Mouse (Mus musculus): ENCODE results near the gene Nup98. TPM values are rescaled to one million over a fixed set of nuclear protein-coding genes. Genes with fewer than 3 reads are reported as not detected.

Gene Nup98
- total RNA-seq, 2 experiments from 2014 or later, result 41.6 to 45.3 TPM

DNA sequence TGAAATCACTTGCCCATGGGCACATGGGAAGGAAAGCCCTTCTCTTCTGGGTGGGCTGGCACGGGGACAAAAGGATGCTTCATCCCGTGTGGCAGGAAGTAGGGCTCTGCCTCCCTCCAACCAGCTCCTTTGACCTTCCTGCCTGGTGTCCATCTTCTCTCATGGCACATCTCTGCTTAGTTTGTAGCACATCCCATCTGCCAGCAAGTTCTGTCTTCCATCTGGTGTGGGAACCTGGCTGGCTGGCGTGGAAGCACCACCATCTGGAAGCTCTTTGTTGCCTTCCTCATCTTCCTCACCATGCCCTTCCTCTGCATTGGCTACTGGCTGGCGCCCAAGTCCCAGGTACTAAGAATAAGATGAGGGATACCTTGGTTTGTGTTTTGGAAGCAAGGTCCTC is 122.6 kb downstream of the Nup98 start:
- no peak overlapping the region for H3K27ac ChIP-seq
- H3K4me3 ChIP-seq, result no peak overlapping the region
- intact Hi-C loops (cut with DNase I), result no loop called here
- peak in 1 of 2 experiments; percentile 24 for DNase-seq (ENCODE audit: extremely low spot score in 1 of 2, low spot score in 2 of 2)
- TF ChIP-seq CTCF (IDR thresholded peaks at IDR 0.05), result no peak

DNA sequence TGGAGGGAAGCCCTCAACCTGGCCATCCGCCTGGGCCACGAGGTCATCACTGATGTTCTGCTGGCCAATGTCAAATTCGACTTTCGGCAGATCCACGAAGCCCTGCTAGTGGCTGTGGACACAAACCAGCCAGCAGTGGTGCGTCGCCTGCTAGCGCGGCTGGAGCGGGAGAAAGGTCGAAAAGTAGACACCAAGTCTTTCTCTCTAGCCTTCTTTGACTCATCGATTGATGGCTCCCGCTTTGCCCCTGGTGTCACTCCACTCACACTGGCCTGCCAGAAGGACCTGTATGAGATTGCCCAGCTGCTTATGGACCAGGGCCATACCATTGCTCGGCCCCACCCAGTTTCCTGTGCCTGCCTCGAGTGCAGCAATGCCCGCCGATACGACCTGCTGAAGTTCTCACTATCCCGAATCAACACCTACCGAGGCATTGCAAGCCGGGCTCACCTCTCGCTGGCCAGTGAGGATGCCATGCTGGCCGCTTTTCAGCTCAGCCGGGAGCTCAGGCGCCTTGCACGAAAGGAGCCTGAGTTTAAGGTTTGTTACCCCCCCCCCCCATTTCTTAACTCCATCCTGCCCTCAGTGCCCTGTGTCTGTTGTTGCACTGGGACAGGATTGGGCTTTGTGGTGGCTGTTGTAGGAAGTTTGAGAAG is 125.8 kb downstream of the Nup98 start:
- TF ChIP-seq CTCF (IDR thresholded peaks at IDR 0.05), result no peak
- Histone ChIP-seq H3K4me3 (no peak overlapping the region), H3K27ac (no peak overlapping the region)
- DNase-seq (ENCODE audit: extremely low spot score in 1 of 2, low spot score in 2 of 2), result no peak
- intact Hi-C loops (cut with DNase I), result no loop called here

DNA sequence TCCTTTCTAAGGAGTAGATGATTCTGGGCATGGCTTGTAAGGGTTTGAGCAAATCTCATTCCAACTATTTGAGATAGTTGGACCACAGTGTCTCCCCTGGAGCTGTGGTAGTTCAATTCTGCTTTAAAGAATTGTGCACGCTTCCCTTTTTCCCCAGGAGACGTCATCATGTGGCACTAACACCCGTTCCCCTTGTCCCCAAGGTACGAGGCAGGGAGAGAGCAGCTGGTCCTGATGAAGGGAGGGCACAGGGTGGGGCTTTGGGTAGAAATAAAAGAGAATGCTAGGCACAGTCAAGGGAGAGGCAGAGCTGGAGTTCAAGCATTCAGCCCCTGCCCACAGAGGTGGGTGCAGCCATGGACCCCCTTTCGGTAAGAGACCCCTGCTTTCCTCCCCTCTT is 127.2 kb downstream of the Nup98 start, which contains the start of gene Trpc2:
Trpc2 (plus strand) TSS at position 301 of the 400 bp plus-strand sequence.
- Histone ChIP-seq H3K27ac (no peak within 1 kb of the TSS), H3K4me3 (no peak within 1 kb of the TSS)
- intact Hi-C loops (cut with DNase I), result no loop called here
- no peak for DNase-seq (ENCODE audit: extremely low spot score in 1 of 2, low spot score in 2 of 2)
- no peak for TF ChIP-seq CTCF (IDR thresholded peaks at IDR 0.05)

DNA sequence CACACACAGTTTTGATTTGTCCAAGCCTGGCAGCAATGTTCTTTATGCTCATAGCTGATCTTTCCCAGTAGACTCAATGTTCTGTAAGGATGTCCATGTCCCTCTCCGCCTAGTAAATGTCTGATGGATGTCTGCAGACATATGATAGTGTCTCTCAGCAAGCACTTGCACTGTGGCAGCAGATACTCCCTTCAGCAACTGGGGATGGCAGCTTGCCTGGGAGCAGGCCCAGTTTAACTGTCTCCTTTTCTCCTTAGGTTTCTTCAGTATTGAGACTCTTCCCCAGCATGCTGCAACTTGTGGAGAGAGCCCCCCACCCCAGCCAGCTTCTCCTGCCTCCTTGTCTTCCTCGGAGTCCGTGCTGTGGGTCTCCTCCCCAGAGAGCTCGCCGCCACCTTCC is 128.2 kb downstream of the Nup98 start:
- no peak for TF ChIP-seq CTCF (IDR thresholded peaks at IDR 0.05)
- Histone ChIP-seq H3K27ac (no peak overlapping the region), H3K4me3 (no peak overlapping the region)
- intact Hi-C loops (cut with DNase I), result no loop called here
- no peak for DNase-seq (ENCODE audit: extremely low spot score in 1 of 2, low spot score in 2 of 2)

DNA sequence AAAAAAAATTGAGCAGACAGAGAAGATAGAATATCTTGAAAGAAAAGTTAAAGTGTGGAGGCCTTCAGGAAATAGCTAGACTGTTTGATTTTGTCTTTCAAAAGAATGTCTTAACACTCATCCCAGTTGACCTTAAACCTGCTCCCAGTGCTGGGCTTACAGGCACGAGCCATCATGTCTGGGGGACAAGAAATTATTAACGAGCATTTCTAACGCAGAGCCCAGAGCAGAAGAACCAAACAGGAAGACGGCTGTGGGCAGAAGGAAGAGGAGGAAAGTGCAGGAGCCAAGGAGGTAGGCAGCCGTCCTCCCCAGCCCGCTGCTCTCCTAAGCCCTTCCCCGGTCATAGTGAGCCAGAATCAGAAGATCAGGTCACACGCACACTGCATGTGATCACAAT is 129.7 kb downstream of the Nup98 start:
- intact Hi-C loops (cut with DNase I), result no loop called here

DNA sequence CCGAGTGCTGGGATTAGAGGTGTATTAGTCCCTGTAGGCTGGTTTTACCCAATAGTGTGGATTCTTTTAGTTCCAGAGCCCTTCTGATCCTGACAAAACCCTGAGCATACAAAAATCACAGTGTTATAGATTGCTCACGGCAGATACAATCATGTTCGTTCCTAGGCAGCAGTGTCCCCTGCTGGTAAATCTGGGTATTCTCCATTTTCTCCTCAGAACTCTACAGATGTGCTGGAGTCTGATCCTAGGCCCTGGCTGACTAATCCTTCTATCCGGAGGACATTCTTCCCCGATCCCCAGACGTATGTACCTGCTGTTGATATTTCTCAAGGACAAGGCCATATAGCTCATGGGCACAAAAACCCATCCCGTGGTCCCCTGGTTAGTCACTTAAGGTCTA is 131.5 kb downstream of the Nup98 start:
- no peak for DNase-seq (ENCODE audit: extremely low spot score in 1 of 2, low spot score in 2 of 2)
- Histone ChIP-seq H3K27ac (no peak overlapping the region), H3K4me3 (no peak overlapping the region)
- TF ChIP-seq CTCF (IDR thresholded peaks at IDR 0.05), result peak; percentile 80
- intact Hi-C loops (cut with DNase I), result loop anchor here (2.0 to 5.0 kb wide), 3 partner anchors 80 to 421 kb away; no protein-coding TSS in a partner anchor

More for the DNA sequence above, 129.7 kb downstream of the Nup98 start:
- no peak for DNase-seq (ENCODE audit: extremely low spot score in 1 of 2, low spot score in 2 of 2)
- no peak overlapping the region for H3K27ac ChIP-seq
- TF ChIP-seq CTCF (IDR thresholded peaks at IDR 0.05), result no peak
- H3K4me3 ChIP-seq, result no peak overlapping the region

DNA sequence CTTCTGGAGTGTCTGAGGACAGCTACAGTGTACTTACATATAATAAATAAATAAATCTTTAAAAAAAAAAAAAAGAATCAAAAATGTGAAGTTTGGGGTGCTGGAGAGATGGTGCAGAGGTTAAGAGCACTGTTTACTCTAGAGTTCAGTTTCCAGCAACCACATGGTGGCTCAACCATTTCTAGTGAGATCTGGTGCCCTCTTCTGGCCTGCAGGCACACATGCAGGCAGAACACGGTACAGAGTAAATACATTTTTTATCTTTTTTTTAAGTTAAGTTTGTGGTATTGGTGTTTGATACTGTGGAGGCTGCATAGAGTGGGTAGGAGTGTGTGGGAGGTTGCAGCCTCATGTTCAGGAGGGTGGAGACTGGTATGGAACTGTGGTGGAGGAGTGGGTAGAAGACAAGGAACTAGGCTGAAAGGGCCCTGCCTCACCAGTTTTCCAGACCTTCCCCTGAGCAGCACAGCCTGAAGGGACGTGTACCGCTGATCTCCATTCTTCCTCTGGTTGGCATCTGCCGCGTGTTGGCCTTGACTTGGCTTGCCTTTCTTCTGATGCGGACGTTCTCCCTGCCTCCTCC is 133.2 kb downstream of the Nup98 start:
- peak; percentile 71 for TF ChIP-seq CTCF (IDR thresholded peaks at IDR 0.05)
- intact Hi-C loops (cut with DNase I), result loop anchor here (5.0 kb wide), 1 partner anchor 420 kb away; no protein-coding TSS in a partner anchor
- no peak overlapping the region for H3K4me3 ChIP-seq
- no peak for DNase-seq (ENCODE audit: extremely low spot score in 1 of 2, low spot score in 2 of 2)
- H3K27ac ChIP-seq, result no peak overlapping the region

Other genes starting within 250 kb of the Nup98 start
- 10 to 100 TPM in 1 of 2 experiments, 1 to 10 TPM in 1; 8.5 to 10.2 TPM for gene Il18bp, start 191.5 kb downstream of the Nup98 start, total RNA-seq (2021)
- gene Rnf121, start 144.7 kb downstream of the Nup98 start, total RNA-seq (2021), result 10 to 100 TPM; 51.1 to 53.9 TPM
- gene Xndc1, start 144.7 kb downstream of the Nup98 start, total RNA-seq (2021), result 10 to 100 TPM; 25.6 to 28.2 TPM
- gene Xntrpc, start 144.5 kb downstream of the Nup98 start, total RNA-seq (2021), result 1 to 10 TPM; 2.6 to 3.0 TPM
- under 1 TPM in 1 of 2 experiments, not detected in 1; 0.91 TPM for gene Trpc2, start 127.1 kb downstream of the Nup98 start, total RNA-seq (2021)
- gene Art1, start 108.4 kb downstream of the Nup98 start, total RNA-seq (2021), result not detected
- gene Art5, start 100.7 kb downstream of the Nup98 start, total RNA-seq (2021), result not detected
- under 1 TPM; 0.14 to 0.40 TPM for gene Chrna10, start 93.3 kb downstream of the Nup98 start, total RNA-seq (2021)
- 10 to 100 TPM; 23.1 to 24.6 TPM for gene Pgap2, start within 50 bp of the Nup98 start, total RNA-seq (2021)
- 10 to 100 TPM; 19.2 to 21.7 TPM for gene Rhog, start 45.9 kb upstream of the Nup98 start, total RNA-seq (2021)
- gene Stim1, start 57.6 kb upstream of the Nup98 start, total RNA-seq (2021), result 10 to 100 TPM; 79.9 to 85.5 TPM
- gene Rrm1, start 231.5 kb upstream of the Nup98 start, total RNA-seq (2021), result 10 to 100 TPM; 10.4 to 12.3 TPM